Mouse (Mus musculus) monocyte, adult 2 months (primary cell): Measurements from ENCODE around the gene Tlr2.

ENCODE experiments used
- DNase-seq, 2 experiments: peaks; one replicate each; pipeline ENCODE4 v3.0.0; 2022; ENCODE audit warnings: low spot score in 2 of 2, low read depth in 1 of 2

Tlr2 gene

DNA sequence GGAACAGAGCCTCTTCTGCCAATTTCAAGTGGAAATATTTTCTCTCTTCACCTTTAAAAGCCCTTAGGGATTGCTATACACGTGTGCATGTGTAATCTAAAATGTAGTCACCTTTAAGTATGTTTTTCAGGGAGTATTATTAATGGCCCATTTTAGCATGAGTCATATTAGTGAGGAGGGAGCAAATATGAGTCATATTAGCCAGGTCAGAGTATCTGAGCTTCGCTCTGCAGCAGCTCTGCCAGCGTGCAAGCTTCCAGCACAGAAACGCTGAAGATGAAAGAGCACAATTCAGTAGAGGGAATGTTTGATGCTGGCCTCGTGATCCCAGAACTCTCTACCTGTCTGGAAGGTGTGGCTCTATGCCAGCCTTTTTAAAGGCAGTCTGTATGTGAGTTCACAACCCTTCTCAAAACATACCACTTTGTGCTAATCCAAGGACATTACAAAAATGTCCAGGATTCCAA, 13.4 kb downstream of the Tlr2 start:
- no peak for DNase-seq

DNA sequence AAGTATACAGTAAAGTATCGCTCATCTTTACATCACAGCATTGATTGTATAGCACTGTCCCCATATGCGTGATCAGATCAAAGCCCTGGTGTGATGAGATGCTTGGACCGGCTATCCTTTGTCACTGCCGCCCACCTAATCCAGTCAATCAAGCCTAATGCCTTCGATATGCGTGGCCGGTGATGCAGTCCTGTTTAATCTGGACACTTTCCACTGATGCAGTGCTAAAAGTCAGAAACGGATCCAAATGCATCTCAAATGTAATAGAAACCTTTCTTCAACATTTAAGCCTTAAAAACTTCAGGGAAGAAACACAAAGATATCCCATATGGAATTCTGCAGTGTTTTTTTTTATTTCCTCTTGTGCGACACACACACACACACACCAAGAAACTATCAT, 13.9 kb downstream of the Tlr2 start:
- no peak for DNase-seq

- no peak for DNase-seq
Observed at GRCm38 (mm10) chr3:83823774-83824173, 17.8 kb downstream of the Tlr2 start.

GRCm38 (mm10) chr3:83816372-83816925, 25.1 kb downstream of the Tlr2 start:
- DNase-seq, result no peak

DNA sequence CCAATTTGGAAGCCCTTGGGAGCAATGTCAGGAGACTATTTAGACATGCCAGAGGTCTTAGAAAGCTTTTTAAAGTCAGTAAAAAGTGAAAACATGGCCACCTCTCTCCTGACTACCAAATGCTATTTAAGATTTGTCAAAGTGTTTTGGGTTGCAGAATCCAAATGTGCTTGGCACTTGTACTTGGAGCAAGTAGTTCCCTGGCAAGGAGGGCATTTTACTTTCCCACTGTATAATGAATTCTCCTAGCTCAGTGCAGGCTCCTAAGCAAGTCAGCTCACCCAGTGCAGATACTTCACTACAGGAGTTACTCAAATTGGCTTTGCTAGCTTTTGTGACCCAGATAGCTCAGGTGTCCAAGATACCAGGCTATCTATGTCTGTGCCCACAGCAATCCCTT, 28.7 kb downstream of the Tlr2 start:
- DNase-seq, result no peak

DNA sequence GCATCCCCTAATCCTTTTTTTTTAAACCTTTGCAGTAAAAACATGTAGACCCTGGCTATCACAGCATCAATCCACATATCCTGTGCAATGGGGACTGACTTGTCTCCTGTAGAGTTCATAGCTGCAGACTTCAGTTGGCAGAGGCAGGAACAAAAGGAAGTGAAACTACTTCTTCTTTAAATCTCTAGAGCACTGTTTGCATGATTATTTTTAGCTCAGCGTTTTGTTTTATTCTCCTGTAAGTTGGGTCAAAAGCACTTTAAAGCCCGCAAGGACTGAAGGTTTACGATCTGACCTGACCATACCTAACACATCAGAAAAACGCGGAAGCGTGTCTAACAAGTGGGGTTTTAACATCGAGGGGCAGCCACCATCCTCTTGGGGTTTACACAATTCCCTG, 29.6 kb downstream of the Tlr2 start:
- no peak for DNase-seq

DNA sequence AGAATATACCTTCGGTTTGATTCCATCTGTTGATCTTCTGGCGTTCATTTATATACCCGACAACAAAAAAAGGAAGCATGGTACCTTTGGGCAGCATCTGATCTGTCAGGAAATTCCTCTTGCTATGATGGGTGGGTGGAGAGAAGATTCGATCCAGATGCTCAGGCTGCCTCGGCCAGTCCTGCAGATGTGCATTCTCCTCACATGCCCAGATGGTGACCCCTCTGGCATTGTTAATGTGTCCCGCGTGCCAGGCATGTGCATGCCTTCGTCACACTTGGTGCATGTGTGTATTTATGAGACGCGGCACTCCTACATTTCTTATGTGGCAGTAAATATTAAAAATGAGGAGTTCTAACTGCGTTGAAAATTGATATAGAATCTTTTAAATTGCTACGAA, 33.1 kb downstream of the Tlr2 start:
- no peak for DNase-seq

- DNase-seq, result no peak
Observed at GRCm38 (mm10) chr3:83801649-83802155, 39.9 kb downstream of the Tlr2 start.

DNA sequence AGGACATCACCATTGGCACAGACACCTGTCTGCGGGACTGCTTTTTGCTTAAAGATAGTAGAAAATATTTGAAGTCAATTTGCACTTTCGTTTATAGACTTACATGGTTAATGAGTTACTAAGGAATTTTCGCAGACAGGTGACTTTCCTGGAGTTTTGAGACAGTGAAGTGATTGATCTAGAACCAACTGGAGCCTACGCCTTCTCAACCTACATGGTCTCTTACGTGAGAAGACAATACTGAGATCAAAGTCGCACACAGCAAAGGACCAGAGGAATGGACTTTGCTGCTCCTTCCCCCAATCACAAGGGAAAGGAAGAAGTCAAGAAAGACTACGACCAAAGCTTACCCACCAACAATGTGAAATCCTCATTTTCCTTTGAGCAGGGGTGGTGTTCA, 42.1 kb downstream of the Tlr2 start:
- no peak for DNase-seq

DNA sequence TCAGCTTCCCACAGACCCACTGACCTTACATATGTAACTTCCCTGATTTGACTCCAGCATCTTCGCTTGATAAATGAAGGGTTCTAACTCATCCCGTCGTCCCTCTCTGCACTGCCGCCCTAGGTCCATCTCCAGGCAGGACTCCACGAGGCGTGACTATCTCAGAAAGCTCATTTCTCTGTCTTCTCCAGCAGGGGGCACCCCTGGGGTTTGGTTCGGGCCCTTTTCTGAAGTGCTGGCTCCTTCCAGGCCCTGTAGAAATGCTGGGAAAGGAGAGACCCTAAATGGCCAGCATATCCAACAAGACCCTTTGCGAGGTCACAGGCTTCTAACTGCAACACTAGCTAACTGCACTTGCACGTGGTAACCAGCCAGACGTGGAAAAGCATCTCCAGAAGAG, 43.7 kb downstream of the Tlr2 start:
- DNase-seq, result peak in 1 of 2 experiments; percentile 44

GRCm38 (mm10) chr3:83797098-83797497, 44.5 kb downstream of the Tlr2 start:
- no peak for DNase-seq

GRCm38 (mm10) chr3:83791444-83791843, 50.1 kb downstream of the Tlr2 start:
- no peak for DNase-seq

DNA sequence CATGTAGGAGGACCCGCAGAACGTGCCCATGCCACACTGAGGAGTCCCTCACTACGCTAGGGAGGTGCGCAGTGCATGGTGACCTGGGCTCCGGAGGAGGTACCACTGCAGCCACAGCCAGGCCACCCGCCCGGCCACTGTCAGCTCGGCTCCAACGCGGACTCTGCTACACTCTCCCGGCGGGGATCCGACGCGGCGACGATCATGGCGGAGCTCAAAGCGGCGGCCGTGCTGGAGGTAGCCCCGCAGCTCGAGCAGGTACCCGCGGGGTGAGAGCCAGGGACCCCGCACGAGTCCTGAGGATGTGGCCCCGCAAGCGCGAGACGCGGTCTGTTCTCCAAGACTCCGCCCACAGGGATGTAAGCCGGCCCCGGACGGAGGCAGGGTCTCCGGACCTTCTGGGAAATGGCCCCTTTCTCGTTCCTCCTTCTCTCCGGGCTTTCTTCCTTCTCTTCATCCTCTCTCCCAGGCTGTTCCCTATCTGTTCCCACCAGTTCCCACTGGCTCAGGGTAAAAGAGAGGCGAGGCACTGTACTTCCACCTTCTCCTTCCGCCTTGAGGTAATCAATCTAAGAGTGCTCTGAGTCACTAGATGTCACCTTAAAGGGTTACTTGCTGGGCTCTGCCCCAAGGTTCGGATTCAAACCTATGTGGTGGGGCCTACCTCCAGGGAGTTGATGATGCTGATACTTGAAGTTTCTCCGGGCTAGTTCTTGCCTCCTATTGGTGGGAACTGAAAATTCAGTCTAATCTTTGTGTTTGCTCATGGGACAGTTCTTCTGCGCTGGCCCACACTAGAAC, 51.7 kb downstream of the Tlr2 start:
- DNase-seq, result no peak

DNA sequence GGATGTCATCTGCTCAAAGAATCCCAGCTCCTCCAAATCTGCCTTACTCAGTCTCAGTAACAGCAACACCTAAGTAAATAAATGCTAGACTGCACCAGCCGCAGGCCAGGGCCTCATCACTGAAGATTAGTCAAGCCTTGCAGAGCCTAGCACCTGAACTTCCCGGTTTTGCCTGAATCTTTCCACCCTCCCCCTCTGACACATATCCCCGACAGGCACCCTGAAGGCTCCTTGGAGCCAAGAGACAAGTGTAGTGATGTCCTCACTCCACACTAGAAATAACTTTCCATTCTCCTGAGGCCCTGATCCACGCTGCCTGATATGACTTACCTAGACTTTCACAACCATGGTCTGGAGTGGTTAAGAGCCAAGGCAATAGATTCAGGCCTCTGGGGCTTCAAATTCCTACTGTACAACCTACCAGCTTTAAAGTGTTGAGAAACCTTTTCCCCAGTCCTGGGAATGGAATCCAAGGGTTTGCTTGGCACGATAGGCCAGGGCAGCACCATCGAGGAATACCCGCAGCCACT, 53.7 kb downstream of the Tlr2 start:
- no peak for DNase-seq

- DNase-seq, result no peak
Observed at GRCm38 (mm10) chr3:83787086-83787485, 54.5 kb downstream of the Tlr2 start.
